In genomic region chr14:114790946-114791830, GRCm38 (mm10) we compare ENCODE assay signal across 8 mouse cellular contexts.
DNase-seq lines count a peak whose midpoint lies in the region; ATAC-seq and TF ChIP-seq lines count a peak whose summit lies in the region.

No protein-coding gene starts in this region.

- H3K4me2 ChIP-seq in heart, embryonic 14.5 days (ENCODE audit: low read length) = peak overlapping the region; percentile 58
- 0 out of 2 replicates have a peak overlapping the region, but pooled peaks have one; percentile 37 for H3K4me2 ChIP-seq in kidney, postnatal 0 days (ENCODE audit: low read length)
- H3K4me2 ChIP-seq in limb, embryonic 15.5 days = 0 out of 2 replicates have a peak overlapping the region, but pooled peaks have one; percentile 25

- 24% methylated on average over 13 of the region's 13 CpGs for WGBS in heart, embryonic 14.5 days
- WGBS in kidney, postnatal 0 days = 25% methylated on average over 13 of the region's 13 CpGs
- WGBS in limb, embryonic 15.5 days = 22% methylated on average over 13 of the region's 13 CpGs

- no peaks in the 10 kb centered on the region for H3K9me3 ChIP-seq in heart, embryonic 14.5 days (ENCODE audit: control insufficient read depth, low read length)
- no peaks in the 10 kb centered on the region for H3K9me3 ChIP-seq in kidney, postnatal 0 days (replicated peaks; ENCODE audit: low read length)
- no peaks in the 10 kb centered on the region for H3K9me3 ChIP-seq in limb, embryonic 15.5 days

- H3K4me1 ChIP-seq in heart, embryonic 14.5 days (ENCODE audit: control insufficient read depth in 2 of 2, insufficient read depth in 2 of 2, low read length in 2 of 2) = no peaks in the 10 kb centered on the region
- no peaks in the 10 kb centered on the region for H3K4me1 ChIP-seq in kidney, postnatal 0 days (replicated peaks; ENCODE audit: insufficient read depth, low read length)
- H3K4me1 ChIP-seq in limb, embryonic 15.5 days = no peaks in the 10 kb centered on the region

- no peaks in the 10 kb centered on the region for H3K27me3 ChIP-seq in heart, embryonic 14.5 days (ENCODE audit: control insufficient read depth, insufficient read depth, low read length)
- H3K27me3 ChIP-seq in kidney, postnatal 0 days (ENCODE audit: insufficient read depth, low read length) = no peaks in the 10 kb centered on the region
- no peaks in the 10 kb centered on the region; the same call in 1 of the 2 replicates for H3K27me3 ChIP-seq in limb, embryonic 15.5 days

- H3K36me3 ChIP-seq in heart, embryonic 14.5 days (ENCODE audit: control insufficient read depth, insufficient read depth, low read length) = no peaks in the 10 kb centered on the region
- no peaks in the 10 kb centered on the region for H3K36me3 ChIP-seq in kidney, postnatal 0 days (ENCODE audit: insufficient read depth, low read length)
- H3K36me3 ChIP-seq in limb, embryonic 15.5 days = no peaks in the 10 kb centered on the region

- ATAC-seq in heart, embryonic 14.5 days (ENCODE audit: insufficient number of reproducible peaks, insufficient read depth, low FRiP score, low read depth) = no peak
- 0 out of 2 replicates have a peak, but pooled peaks have one; percentile 33 for ATAC-seq in kidney, postnatal 0 days (replicated peaks; ENCODE audit: low FRiP score, low read depth)
- no peak for ATAC-seq in limb, embryonic 15.5 days (ENCODE audit: insufficient number of reproducible peaks, low FRiP score, low TSS enrichment, low read depth)

- peak overlapping the region; percentile 21 to 28; a peak in 3 of 4 replicates for H3K4me3 ChIP-seq in heart, embryonic 14.5 days (ENCODE audit: control insufficient read depth in 1 of 2, insufficient read depth in 1 of 2, low read depth in 1 of 2, low read length in 2 of 2)
- H3K4me3 ChIP-seq in kidney, postnatal 0 days (replicated peaks; ENCODE audit: low read depth, low read length) = no peak overlapping the region
- no peak overlapping the region for H3K4me3 ChIP-seq in limb, embryonic 15.5 days

- DNase-seq in B cell, adult 2 months = peak; percentile 2 to 5
- DNase-seq in adrenal gland, adult 18-20 months (ENCODE audit: low spot score in 2 of 2) = peak; percentile 64 to 65
- DNase-seq in embryo, embryonic 11.5 days (ENCODE audit: low read depth, low spot score) = peak; percentile 61
- DNase-seq in kidney, postnatal 0 days (ENCODE audit: low spot score) = peak; percentile 63
- peak; percentile 78 for DNase-seq in neural tube, embryonic 10.5 days (ENCODE audit: extremely low spot score, low spot score)
- DNase-seq in thymus, postnatal 36 days = peak; percentile 12 to 13

- H3K9ac ChIP-seq in heart, embryonic 14.5 days (ENCODE audit: low read length) = no peak overlapping the region
- H3K9ac ChIP-seq in kidney, postnatal 0 days (ENCODE audit: low read depth, low read length) = no peak overlapping the region
- no peak overlapping the region for H3K9ac ChIP-seq in limb, embryonic 15.5 days

- no peak overlapping the region for H3K27ac ChIP-seq in heart, embryonic 14.5 days (replicated peaks in 1 of 2; ENCODE audit: control insufficient read depth in 1 of 2, insufficient read depth in 1 of 2, low read depth in 2 of 2, low read length in 2 of 2)
- no peak overlapping the region for H3K27ac ChIP-seq in kidney, postnatal 0 days
- no peak overlapping the region for H3K27ac ChIP-seq in limb, embryonic 15.5 days

- TF ChIP-seq CTCF in kidney, postnatal 0 days (IDR thresholded peaks at IDR 0.05; ENCODE audit: low read depth) = peak; percentile 89

Comparison
In these comparisons a context has a peak if more than half of its experiments do, and no peak if none do; other contexts are left out.
1. DNase-seq: peak in every context shown above with its lines; median percentile 78 in neural tube, embryonic 10.5 days; 64 in adrenal gland, adult 18-20 months; 63 in kidney, postnatal 0 days; 61 in embryo, embryonic 11.5 days; 12 in thymus, postnatal 36 days; 4 in B cell, adult 2 months.
2. H3K4me3 ChIP-seq: peak in heart, embryonic 14.5 days (2 of 2); none in kidney, postnatal 0 days (single experiment) and limb, embryonic 15.5 days (single experiment).
3. Peak in every context shown above with its lines, with median percentiles within 50 percentile points of each other: H3K4me2 ChIP-seq.